16 mouse cellular contexts compared by ENCODE assay signal in genomic region chr9:62639686-62640085, GRCm38 (mm10). TPM values are rescaled to one million over a fixed set of nuclear protein-coding genes. Genes with fewer than 3 reads are reported as not detected.
"Had no signal": no experiment of that assay in that cellular context is flagged by ENCODE, and none has a peak within 500 bp of the region (broad histone marks: within the 10 kb centered on the region; RNA-seq: fewer than 3 reads in every experiment).

No protein-coding gene starts in this region.

- H3K36me3 ChIP-seq: liver, embryonic 13.5 days; neural tube, embryonic 12.5 days; neural tube, embryonic 15.5 days had no signal

- H3K9me3 ChIP-seq: liver, embryonic 13.5 days; neural tube, embryonic 12.5 days; neural tube, embryonic 15.5 days had no signal

- H3K27me3 ChIP-seq: liver, embryonic 13.5 days; neural tube, embryonic 12.5 days; neural tube, embryonic 15.5 days had no signal

- H3K27ac ChIP-seq: kidney, postnatal 0 days; left cerebral cortex, adult 2 months; liver, embryonic 13.5 days; neural tube, embryonic 12.5 days; neural tube, embryonic 15.5 days had no signal

- H3K4me3 ChIP-seq: left cerebral cortex, adult 2 months; liver, embryonic 13.5 days; neural tube, embryonic 12.5 days; neural tube, embryonic 15.5 days had no signal

- H3K9ac ChIP-seq: liver, embryonic 13.5 days; neural tube, embryonic 12.5 days; neural tube, embryonic 15.5 days had no signal

- H3K4me1 ChIP-seq: liver, embryonic 13.5 days; neural tube, embryonic 12.5 days had no signal

- H3K4me2 ChIP-seq: liver, embryonic 13.5 days; midbrain, embryonic 11.5 days; neural tube, embryonic 12.5 days; neural tube, embryonic 15.5 days had no signal

- DNase-seq: kidney, postnatal 36 days; layer of hippocampus, postnatal 36 days; liver, embryonic 13.5 days; lung, adult 2 months; lung, postnatal 14 days; lung, postnatal 4 days; midbrain, embryonic 14.5 days; thymus, adult 18-20 months; thymus, postnatal 36 days had no signal

RNA-seq across cellular contexts. Expression of gene Itga11, which starts 37.9 kb away (rescaled TPM):
- total RNA-seq: megakaryocyte progenitor cell, adult 5-6 weeks; megakaryocyte-erythroid progenitor cell, adult 5-6 weeks had no signal
